Mouse (Mus musculus) adrenal gland, adult (tissue): ENCODE results near the gene Radil.

Source experiments
- DNase-seq, 2 experiments: peaks; one replicate each; pipeline ENCODE4 v3.0.0; 2022 to 2023; ENCODE audit warnings: low spot score in 1 of 2; ENCODE audit not compliant: inconsistent age in 2 of 2

Radil gene

DNA sequence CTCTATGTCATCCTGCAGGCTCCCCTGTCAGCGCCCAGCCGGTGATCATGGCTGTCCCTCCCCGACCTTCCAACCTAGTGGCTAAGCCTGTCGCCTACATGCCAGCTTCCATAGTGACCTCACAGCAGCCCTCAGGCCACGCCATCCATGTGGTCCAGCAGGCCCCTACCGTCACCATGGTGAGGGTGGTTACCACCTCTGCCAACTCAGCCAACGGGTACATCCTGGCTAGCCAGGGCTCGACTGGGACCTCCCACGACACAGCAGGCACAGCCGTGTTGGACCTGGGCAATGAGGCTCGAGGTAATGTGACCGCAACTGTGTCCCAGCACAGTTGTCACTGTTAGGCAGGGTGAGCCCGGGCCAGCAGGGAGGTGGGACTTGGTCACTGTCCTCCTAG lies 97.2 kb downstream of the Radil start:
- no peak for DNase-seq

DNA sequence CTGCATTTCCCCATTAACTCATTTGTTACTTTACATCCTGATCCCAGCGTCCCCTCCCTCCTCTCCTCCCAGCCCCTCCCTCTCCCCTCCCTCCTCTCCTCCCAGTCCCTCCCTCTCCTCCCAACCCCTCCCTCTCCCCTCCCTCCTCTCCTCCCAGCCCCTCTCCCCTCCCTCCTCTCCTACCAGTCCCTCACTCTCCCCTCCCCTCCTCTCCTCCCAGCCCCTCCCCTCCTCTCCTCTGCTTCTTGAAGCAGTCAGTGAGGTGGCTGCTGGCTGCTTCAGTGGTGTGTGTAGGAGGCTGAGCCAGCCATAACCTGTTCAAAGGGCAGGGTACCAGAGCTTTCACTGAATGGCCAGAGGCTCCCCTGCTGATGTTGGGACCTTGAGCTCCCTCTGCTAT lies 99.1 kb downstream of the Radil start:
- DNase-seq: no peak

DNA sequence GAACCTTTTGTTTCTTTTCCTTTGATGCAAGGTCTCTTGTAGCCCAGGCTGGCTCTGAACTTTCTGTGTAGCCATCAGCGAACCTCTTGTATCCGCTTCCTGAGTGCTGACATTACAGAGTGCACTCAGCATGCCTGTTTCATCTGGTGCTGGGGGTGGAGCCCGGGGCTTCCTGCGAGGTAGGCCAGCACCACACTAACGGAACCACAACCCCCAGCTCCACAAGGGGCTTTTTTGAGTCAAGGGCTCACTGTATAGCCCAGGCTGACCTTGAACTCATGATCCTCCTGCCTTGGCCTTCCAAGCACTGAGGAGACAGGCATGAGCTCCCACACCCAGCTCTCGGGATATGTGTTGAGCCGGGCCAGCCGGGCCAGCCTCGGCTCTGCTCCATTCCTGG lies 100.1 kb downstream of the Radil start:
- no peak for DNase-seq

DNA sequence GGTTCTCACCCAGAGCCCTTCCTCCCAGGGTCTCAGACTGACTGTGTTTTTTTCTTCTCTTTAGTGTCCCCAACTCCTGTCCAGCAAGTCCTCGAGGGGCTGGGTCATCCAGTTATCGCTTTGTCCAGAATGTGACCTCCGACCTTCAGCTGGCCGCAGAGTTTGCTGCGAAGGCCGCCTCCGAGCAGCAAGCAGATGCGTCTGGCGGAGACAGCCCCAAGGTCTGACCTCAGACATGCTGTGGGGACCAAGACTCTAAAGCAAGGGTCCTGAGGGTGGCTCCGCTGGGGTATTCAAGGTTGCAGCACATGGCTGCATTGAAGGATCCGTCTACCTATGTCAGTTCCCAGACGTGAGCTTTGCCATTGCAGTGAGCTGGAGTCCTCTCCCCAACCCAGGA lies 102.3 kb downstream of the Radil start:
- no peak for DNase-seq

DNA sequence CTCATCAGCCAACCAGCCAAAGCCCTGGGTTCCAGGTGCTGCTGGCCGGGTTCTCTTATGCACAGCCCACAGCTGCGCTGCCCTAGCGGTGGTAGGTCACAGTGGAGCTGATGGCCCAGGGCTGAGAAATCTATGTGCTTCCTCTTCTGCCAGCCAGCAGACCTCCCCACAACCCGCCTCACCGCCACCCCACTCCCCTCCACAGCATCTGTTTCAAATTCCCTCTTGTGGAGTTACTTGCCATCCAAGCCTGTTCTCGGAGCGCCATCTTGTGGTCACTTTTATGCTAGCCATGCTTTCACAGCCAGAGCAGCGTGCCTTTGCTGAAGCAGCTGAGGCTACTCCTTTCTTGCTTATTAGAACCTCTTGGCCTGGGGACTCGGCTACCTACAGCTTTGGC lies 102.8 kb downstream of the Radil start:
- peak; percentile 85 to 97 for DNase-seq

DNA sequence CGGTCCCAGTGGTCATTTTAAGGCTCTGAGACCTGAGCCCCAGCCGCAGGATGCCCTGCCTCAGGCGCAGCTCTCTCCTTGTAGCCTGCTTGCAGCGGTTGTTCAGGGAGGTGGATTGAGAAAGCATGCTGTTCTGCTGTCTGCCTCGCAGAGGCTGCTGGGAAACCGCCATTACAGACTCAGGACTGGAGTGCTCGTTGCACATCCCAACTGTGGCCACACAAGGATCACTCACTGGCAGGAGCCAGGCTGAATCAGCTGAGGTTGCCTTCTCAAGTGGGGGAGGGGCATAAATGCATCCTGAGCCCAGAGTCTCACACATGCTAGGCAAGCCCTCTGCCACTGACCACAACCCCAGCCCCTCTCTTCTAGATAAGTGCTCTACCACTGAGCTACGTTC lies 105.2 kb downstream of the Radil start:
- DNase-seq: peak in 1 of 2 experiments; percentile 61

DNA sequence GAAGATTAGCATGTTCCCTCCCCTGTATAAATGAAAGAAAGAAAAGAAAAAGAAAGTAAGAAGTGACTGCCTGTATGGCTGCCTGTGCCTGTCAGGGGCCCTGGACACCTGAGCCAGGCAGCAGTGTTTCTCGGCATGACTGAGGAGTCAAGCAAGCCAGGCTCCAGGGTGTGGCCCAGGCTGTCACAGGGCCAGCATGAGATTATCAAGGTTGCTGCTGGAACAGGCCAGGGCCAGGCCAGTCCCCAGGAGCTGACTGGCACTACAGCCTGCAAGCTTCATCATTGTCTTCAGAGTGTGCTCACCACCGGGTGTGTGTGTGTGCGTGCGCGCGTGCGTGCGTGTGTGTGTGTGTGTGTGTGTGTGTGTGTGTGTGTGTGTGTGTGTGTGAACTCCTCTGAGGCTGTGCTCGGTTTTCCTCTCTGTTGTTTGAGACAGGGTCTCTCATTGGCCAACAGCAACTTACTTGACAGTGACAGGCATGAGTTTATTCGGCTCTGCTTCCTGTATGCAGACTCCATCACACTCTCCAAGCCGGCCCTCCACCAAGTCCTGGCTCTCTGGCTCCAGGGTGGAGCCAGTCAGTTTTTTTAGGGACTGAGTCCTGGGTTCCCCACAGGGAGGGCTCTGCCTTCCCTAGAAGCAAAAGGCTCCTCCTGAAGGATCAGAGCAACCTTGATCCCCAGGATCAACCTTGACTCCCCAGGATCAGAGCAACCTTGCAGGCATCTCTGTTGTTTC lies 105.9 kb downstream of the Radil start:
- DNase-seq: peak; percentile 82 to 87

DNA sequence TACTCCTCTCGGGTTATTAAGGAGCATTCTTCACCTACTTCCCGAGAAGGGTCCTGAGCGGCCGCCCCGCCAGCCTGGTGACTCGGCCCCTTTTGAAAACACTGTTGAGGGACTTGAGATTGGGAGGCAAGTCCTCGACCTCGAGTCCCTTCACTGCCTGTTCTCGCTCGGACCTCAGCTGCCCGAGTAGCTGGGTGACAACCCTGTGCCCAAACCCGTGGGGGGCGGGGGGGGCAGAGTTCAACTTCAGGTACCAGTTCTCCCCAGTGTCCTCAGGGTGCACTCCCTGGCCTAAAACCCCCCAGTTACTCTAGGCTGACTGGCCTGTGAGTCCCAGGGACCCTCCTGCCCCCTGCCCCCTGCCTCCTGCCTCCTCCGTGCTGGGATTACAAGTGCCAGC lies 106.9 kb downstream of the Radil start:
- no peak for DNase-seq

DNA sequence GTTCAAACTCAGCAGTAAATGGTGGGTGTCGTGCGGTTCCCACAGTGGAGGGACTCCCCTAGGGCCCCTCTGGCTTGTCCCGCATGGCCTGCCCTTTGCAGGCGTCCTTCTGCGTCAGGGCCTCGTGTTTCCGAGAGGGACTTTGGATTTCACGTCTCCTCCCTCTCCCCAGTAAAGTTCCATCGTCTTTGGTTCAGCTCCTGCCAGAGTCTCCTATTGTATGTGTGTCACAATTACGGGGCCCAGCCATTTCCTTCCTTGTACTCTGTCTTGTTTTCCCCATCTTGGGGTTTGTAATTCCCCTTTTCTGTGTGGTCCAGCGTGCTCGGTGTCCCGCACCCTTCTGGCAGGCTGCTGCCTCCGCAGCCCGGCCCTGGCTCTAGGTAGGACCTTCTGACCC lies 107.4 kb downstream of the Radil start:
- DNase-seq: peak in 1 of 2 experiments; percentile 45

DNA sequence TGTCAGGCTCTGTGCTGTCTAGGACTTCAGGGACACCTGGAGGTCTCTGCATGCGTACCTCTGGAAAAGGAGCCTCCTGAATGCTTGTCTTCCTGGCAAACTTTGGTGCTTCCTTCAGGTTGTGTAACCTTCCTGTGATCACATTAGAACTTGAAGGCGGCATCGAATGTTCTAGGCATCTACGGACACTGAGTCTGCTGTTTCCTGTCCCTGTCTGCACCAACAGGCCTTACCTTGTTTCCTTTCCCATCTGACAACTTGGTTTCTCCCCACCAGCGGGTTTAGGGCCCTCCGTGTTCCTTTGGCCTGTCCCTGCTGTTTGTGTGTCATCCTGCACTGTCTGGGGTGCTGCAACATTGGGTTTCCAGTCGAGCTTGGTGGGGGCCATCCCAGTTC lies 108.9 kb downstream of the Radil start:
- no peak for DNase-seq

DNA sequence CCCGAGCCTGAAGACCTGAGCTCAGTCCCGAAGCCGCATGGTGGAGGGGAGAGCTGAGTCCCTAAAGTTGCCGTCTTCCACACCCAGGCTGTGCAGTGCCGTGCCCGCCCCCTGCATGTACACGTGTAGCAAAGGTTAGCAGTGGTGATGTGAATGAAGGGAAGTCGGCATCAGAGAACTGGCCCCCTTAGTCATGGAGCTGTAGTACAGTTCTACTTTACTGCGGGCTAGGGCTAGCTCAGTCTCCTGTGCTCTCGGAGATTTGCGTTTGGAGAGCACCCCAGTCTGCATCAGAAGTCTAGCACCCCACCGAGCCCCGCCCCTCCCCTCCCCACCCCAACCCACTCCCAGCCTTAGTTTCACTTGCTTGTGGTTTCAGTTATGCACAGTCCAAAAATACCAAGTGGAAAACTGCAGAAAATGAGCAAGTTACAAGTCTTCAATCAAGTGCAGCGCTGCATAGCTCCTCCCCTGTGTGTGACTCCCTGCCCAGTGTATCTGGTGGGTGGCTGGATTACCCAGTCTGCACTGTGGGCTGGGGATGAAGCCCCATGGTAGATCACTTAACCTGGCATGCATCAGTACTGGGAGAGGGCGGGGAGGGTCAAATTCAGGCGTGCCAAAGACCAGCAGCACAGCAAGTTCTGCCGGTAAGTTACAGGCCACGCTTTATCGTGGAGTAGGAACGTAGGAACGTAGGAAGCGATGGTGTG lies 109.4 kb downstream of the Radil start:
- DNase-seq: peak in 1 of 2 experiments; percentile 43

DNA sequence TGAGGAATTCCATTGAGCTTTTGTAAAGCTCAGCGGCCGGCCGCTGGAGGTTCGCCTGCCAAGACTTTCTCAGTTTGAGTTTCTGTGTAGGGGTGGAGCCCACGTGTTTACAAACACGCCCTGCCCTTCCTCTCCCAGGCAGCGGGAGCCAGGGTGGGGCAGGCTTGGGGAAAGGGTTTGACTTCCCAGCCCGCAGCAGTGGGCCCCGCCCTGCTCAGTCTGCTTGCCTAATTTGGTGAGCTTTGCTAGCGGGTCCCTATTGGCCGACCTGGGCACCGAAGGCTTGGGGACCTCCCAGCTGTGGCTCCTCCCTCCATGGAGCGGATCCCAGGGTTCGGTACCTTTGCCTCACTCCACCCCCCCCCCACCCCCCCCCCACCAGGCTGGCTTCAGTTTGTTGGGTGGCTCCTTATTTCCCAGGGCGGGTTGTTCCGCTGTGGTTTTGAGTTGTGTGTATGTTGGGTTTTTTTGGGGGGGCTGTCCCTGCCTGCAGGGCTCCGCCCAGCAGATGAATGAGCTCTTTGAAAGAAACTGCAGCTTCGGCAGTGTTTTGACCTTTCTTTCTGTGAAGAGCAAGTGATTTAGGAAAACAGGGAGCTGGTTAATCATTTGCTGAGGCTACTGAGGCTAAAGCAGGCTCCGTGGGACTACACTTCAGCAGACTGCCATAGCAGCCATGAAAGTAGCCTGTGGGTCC lies 110.3 kb downstream of the Radil start:
- DNase-seq: peak; percentile 95 to 97

DNA sequence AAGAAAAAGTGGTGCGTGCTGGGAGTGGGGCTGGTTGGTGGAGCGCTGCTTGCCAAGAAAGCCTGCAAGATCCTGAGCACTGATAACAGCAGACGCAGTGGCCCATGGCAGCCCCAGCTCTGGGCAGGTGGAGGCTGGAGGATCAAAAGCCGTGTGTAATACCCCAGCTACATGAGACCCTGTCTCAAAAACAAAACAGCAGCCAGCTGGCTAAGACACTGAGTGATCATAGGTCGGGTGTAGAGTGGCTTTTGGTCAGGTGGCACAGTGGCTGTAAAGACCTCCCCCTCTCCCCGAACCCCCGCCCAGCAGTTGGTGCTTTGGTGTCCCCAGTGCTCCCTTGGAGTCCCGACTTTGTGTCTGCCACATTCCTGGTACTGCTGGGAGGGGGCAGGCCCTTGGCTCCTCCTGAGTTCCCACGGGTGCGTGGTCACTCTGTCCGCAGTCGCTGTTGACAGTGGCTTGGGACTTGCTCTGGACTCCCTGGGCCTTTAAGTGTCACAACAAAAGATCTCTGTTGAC lies 110.9 kb downstream of the Radil start:
- no peak for DNase-seq

DNA sequence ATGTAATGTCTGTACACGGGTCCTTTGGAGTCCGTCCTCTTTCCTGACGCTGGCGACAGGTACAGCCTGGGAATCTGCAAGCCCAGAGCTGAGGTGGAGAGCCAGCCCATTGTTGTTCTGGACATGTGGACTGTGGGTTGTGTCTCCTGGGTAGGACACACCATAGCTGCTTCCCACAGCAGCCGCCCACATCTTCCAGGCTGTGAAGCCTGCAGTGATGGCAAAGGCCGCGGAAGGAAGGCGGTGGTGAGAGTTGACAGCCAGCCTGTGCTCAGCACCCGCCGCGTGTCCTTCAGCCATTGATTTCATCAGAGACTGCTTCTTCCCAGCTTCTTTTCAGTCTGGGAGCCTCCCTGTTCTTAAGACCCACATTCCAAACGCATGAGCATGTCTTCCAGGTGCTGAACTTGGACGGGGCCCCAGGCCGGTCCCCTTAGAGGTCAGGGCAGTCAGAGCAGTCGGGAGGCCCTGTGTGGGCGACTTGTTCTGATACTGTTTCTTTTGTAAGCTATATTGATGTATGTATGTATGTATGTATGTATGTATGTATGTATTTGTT lies 112.4 kb downstream of the Radil start:
- peak in 1 of 2 experiments; percentile 48 for DNase-seq

DNA sequence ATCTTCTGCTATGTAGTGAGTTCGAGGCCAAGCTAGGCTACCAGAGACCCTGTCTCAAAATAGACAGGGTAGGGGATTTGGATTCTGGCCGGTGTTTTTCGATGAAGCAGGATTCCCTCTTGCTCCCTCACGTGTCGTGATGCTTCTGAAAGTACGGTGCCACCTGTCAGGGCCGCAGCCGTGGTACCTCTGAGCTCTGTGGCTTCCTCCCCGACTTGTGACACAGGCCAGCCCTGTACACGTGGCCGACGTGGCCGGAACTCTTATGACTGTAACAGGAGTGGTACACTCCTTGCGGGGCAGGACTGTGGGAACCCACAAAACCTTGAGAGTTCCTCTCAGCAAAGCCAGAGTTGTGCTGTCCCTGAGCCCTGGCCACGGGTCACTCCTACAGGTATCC lies 115.2 kb downstream of the Radil start:
- DNase-seq: no peak
